Mouse (Mus musculus): ENCODE results near the gene Flnc. TPM values are rescaled to one million over a fixed set of nuclear protein-coding genes. Genes with fewer than 3 reads are reported as not detected.

Flnc gene
- polyA plus RNA-seq, 1 experiment from 2014 or later: 47.7 TPM

DNA sequence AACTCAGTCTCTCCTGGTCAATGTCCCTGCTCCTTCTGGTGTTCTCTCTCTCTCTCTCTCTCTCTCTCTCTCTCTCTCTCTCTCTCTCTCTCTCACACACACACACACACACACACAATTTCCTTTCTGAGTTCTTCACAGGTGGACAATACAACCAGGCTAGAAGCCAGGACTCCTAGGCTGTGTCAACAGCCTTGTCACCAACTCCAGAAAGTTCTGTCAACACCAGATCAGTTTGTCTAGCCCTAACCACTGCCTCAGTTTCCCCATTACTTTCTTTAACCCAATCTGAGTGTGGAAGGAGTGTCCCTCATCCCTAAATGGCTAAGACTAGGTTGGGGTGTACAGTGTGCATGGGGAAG lies 399 bp upstream of the Flnc start:
- H3K9me3 ChIP-seq (ENCODE audit: control insufficient read depth, low read length): no peaks in the 10 kb centered on the region
- H3K4me1 ChIP-seq (ENCODE audit: control insufficient read depth in 2 of 2, insufficient read depth in 2 of 2, low read length in 2 of 2): peaks cover 36 to 45% of the 10 kb centered on the region in 2 experiments
- no peak for ATAC-seq (ENCODE audit: insufficient number of reproducible peaks, insufficient read depth, low FRiP score, low read depth)
- no peaks in the 10 kb centered on the region for H3K27me3 ChIP-seq (ENCODE audit: control insufficient read depth, insufficient read depth, low read length)
- H3K9ac ChIP-seq (ENCODE audit: low read length): peak overlapping the region; percentile 97
- H3K27ac ChIP-seq (replicated peaks in 1 of 2; ENCODE audit: control insufficient read depth in 1 of 2, insufficient read depth in 1 of 2, low read depth in 2 of 2, low read length in 2 of 2): peak overlapping the region; percentile 99
- peaks cover 10% of the 10 kb centered on the region for H3K36me3 ChIP-seq (ENCODE audit: control insufficient read depth, insufficient read depth, low read length)
- H3K4me3 ChIP-seq (ENCODE audit: control insufficient read depth in 1 of 2, insufficient read depth in 1 of 2, low read depth in 1 of 2, low read length in 2 of 2): peak overlapping the region; percentile 71 to 75
- H3K4me2 ChIP-seq (ENCODE audit: low read length): peak overlapping the region; percentile 81

- Histone ChIP-seq H3K4me3 (ENCODE audit: control insufficient read depth in 1 of 2, insufficient read depth in 1 of 2, low read depth in 1 of 2, low read length in 2 of 2) (peak overlapping the region; percentile 71 to 75), H3K4me1 (ENCODE audit: control insufficient read depth in 2 of 2, insufficient read depth in 2 of 2, low read length in 2 of 2) (peaks cover 36 to 45% of the 10 kb centered on the region in 2 experiments), H3K27me3 (ENCODE audit: control insufficient read depth, insufficient read depth, low read length) (no peaks in the 10 kb centered on the region), H3K4me2 (ENCODE audit: low read length) (peak overlapping the region; percentile 81), H3K27ac (replicated peaks in 1 of 2; ENCODE audit: control insufficient read depth in 1 of 2, insufficient read depth in 1 of 2, low read depth in 2 of 2, low read length in 2 of 2) (peak overlapping the region; percentile 93 to 99), H3K36me3 (ENCODE audit: control insufficient read depth, insufficient read depth, low read length) (peaks cover 25% of the 10 kb centered on the region), H3K9ac (ENCODE audit: low read length) (peak overlapping the region; percentile 97), H3K9me3 (ENCODE audit: control insufficient read depth, low read length) (no peaks in the 10 kb centered on the region)
- peak; percentile 40 for ATAC-seq (ENCODE audit: insufficient number of reproducible peaks, insufficient read depth, low FRiP score, low read depth)
- 1% methylated on average over 27 of the region's 27 CpGs for WGBS
These were observed 1.0 kb downstream of the Flnc start for GRCm38 (mm10) chr6:29433804-29434795.

- no peaks in the 10 kb centered on the region for H3K9me3 ChIP-seq (ENCODE audit: control insufficient read depth, low read length)
- peaks cover 35% of the 10 kb centered on the region for H3K36me3 ChIP-seq (ENCODE audit: control insufficient read depth, insufficient read depth, low read length)
- H3K4me2 ChIP-seq (ENCODE audit: low read length): peak overlapping the region; percentile 81
These were observed 2.0 kb downstream of the Flnc start for GRCm38 (mm10) chr6:29434911-29435691.

GRCm38 (mm10) chr6:29435940-29436451 lies 2.9 kb downstream of the Flnc start:
- Histone ChIP-seq H3K4me3 (ENCODE audit: control insufficient read depth in 1 of 2, insufficient read depth in 1 of 2, low read depth in 1 of 2, low read length in 2 of 2) (peak overlapping the region; percentile 71 to 75), H3K27me3 (ENCODE audit: control insufficient read depth, insufficient read depth, low read length) (no peaks in the 10 kb centered on the region), H3K9me3 (ENCODE audit: control insufficient read depth, low read length) (no peaks in the 10 kb centered on the region), H3K27ac (replicated peaks in 1 of 2; ENCODE audit: control insufficient read depth in 1 of 2, insufficient read depth in 1 of 2, low read depth in 2 of 2, low read length in 2 of 2) (peak overlapping the region; percentile 93 to 99), H3K4me2 (ENCODE audit: low read length) (peak overlapping the region; percentile 81), H3K9ac (ENCODE audit: low read length) (peak overlapping the region; percentile 97), H3K4me1 (ENCODE audit: control insufficient read depth in 2 of 2, insufficient read depth in 2 of 2, low read length in 2 of 2) (peaks cover 27 to 37% of the 10 kb centered on the region in 2 experiments), H3K36me3 (ENCODE audit: control insufficient read depth, insufficient read depth, low read length) (peaks cover 44% of the 10 kb centered on the region)
- peak; percentile 5; the same call in 1 of the 2 replicates for ATAC-seq (ENCODE audit: insufficient number of reproducible peaks, insufficient read depth, low FRiP score, low read depth)
- 0% methylated on average over 6 of the region's 6 CpGs for WGBS

More at GRCm38 (mm10) chr6:29434911-29435691, 2.0 kb downstream of the Flnc start:
- peak; percentile 45 for ATAC-seq (ENCODE audit: insufficient number of reproducible peaks, insufficient read depth, low FRiP score, low read depth)
- H3K9ac ChIP-seq (ENCODE audit: low read length): peak overlapping the region; percentile 97
- peak overlapping the region; percentile 93 to 99 for H3K27ac ChIP-seq (replicated peaks in 1 of 2; ENCODE audit: control insufficient read depth in 1 of 2, insufficient read depth in 1 of 2, low read depth in 2 of 2, low read length in 2 of 2)
- peak overlapping the region; percentile 71 to 75 for H3K4me3 ChIP-seq (ENCODE audit: control insufficient read depth in 1 of 2, insufficient read depth in 1 of 2, low read depth in 1 of 2, low read length in 2 of 2)
- WGBS: 4% methylated on average over 11 of the region's 13 CpGs
- no peaks in the 10 kb centered on the region for H3K27me3 ChIP-seq (ENCODE audit: control insufficient read depth, insufficient read depth, low read length)
- peaks cover 36 to 46% of the 10 kb centered on the region in 2 experiments for H3K4me1 ChIP-seq (ENCODE audit: control insufficient read depth in 2 of 2, insufficient read depth in 2 of 2, low read length in 2 of 2)

DNA sequence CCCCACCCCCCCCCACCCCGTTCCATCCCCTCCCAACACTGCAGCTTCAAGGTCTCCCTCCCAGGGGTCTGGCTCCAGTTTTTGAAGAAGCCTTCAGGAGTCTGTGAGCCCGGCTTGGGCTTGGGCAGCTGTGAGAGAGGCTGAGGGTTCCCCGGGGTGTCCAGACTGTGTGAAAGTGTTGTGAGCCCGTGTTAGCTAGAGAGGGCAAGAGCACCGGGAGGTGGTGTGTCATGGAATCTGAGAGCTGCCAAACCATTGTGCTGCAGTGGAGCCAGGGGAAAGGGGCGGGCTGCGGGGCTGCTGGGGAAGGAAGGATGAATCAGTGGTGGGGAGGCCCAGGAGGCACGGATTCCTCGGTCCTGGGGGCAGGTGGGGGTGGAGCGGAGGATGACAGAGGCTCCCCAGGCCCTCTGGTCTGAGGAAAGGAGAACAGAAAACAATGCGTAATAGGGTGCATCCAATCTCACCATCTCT lies 3.4 kb downstream of the Flnc start:
- H3K9me3 ChIP-seq (ENCODE audit: control insufficient read depth, low read length): no peaks in the 10 kb centered on the region
- H3K4me3 ChIP-seq (ENCODE audit: control insufficient read depth in 1 of 2, insufficient read depth in 1 of 2, low read depth in 1 of 2, low read length in 2 of 2): peak overlapping the region; percentile 71 to 75; a peak in 3 of 4 replicates
- H3K4me2 ChIP-seq (ENCODE audit: low read length): peak overlapping the region; percentile 81
- 4% methylated on average over 11 of the region's 11 CpGs for WGBS
- peak; percentile 17 for ATAC-seq (ENCODE audit: insufficient number of reproducible peaks, insufficient read depth, low FRiP score, low read depth)
- H3K4me1 ChIP-seq (ENCODE audit: control insufficient read depth in 2 of 2, insufficient read depth in 2 of 2, low read length in 2 of 2): peaks cover 23 to 34% of the 10 kb centered on the region in 2 experiments
- H3K9ac ChIP-seq (ENCODE audit: low read length): peak overlapping the region; percentile 97
- peak overlapping the region; percentile 93 to 99 for H3K27ac ChIP-seq (replicated peaks in 1 of 2; ENCODE audit: control insufficient read depth in 1 of 2, insufficient read depth in 1 of 2, low read depth in 2 of 2, low read length in 2 of 2)
- H3K27me3 ChIP-seq (ENCODE audit: control insufficient read depth, insufficient read depth, low read length): no peaks in the 10 kb centered on the region
- H3K36me3 ChIP-seq (ENCODE audit: control insufficient read depth, insufficient read depth, low read length): peaks cover 49% of the 10 kb centered on the region

GRCm38 (mm10) chr6:29439251-29439650 lies 6.2 kb downstream of the Flnc start:
- no peaks in the 10 kb centered on the region for H3K27me3 ChIP-seq (ENCODE audit: control insufficient read depth, insufficient read depth, low read length)
- 90% methylated on average over 4 of the region's 4 CpGs for WGBS
- H3K9ac ChIP-seq (ENCODE audit: low read length): no peak overlapping the region; the same call in 1 of the 2 replicates

GRCm38 (mm10) chr6:29439789-29440188 lies 6.7 kb downstream of the Flnc start:
- H3K4me2 ChIP-seq (ENCODE audit: low read length): no peak overlapping the region
- H3K4me1 ChIP-seq (ENCODE audit: control insufficient read depth in 2 of 2, insufficient read depth in 2 of 2, low read length in 2 of 2): peaks cover 12 to 20% of the 10 kb centered on the region in 2 experiments
- H3K27ac ChIP-seq (replicated peaks in 1 of 2; ENCODE audit: control insufficient read depth in 1 of 2, insufficient read depth in 1 of 2, low read depth in 2 of 2, low read length in 2 of 2): no peak overlapping the region
- ATAC-seq (ENCODE audit: insufficient number of reproducible peaks, insufficient read depth, low FRiP score, low read depth): no peak
- no peak overlapping the region for H3K4me3 ChIP-seq (ENCODE audit: control insufficient read depth in 1 of 2, insufficient read depth in 1 of 2, low read depth in 1 of 2, low read length in 2 of 2)
- no peak overlapping the region for H3K9ac ChIP-seq (ENCODE audit: low read length)
- H3K27me3 ChIP-seq (ENCODE audit: control insufficient read depth, insufficient read depth, low read length): no peaks in the 10 kb centered on the region
- H3K36me3 ChIP-seq (ENCODE audit: control insufficient read depth, insufficient read depth, low read length): peaks cover 82% of the 10 kb centered on the region
- 88% methylated on average over 6 of the region's 6 CpGs for WGBS
- no peaks in the 10 kb centered on the region for H3K9me3 ChIP-seq (ENCODE audit: control insufficient read depth, low read length)

More at GRCm38 (mm10) chr6:29439251-29439650, 6.2 kb downstream of the Flnc start:
- Histone ChIP-seq H3K4me2 (ENCODE audit: low read length) (no peak overlapping the region), H3K4me1 (ENCODE audit: control insufficient read depth in 2 of 2, insufficient read depth in 2 of 2, low read length in 2 of 2) (peaks cover 12 to 20% of the 10 kb centered on the region in 2 experiments), H3K36me3 (ENCODE audit: control insufficient read depth, insufficient read depth, low read length) (peaks cover 76% of the 10 kb centered on the region), H3K27ac (replicated peaks in 1 of 2; ENCODE audit: control insufficient read depth in 1 of 2, insufficient read depth in 1 of 2, low read depth in 2 of 2, low read length in 2 of 2) (no peak overlapping the region), H3K4me3 (ENCODE audit: control insufficient read depth in 1 of 2, insufficient read depth in 1 of 2, low read depth in 1 of 2, low read length in 2 of 2) (no peak overlapping the region), H3K9me3 (ENCODE audit: control insufficient read depth, low read length) (no peaks in the 10 kb centered on the region)
- no peak for ATAC-seq (ENCODE audit: insufficient number of reproducible peaks, insufficient read depth, low FRiP score, low read depth)

All from heart, embryonic 14.5 days (tissue).